Mouse (Mus musculus): ENCODE data around the gene Ano1. TPM values are rescaled to one million over a fixed set of nuclear protein-coding genes. Genes with fewer than 3 reads are reported as not detected.

Ano1 gene
- total and polyA plus RNA-seq, 2 experiments from 2014 or later = 7.5 to 11.6 TPM

GRCm38 (mm10) chr7:144620721-144621681 is 130.8 kb downstream of the Ano1 start:
- Histone ChIP-seq H3K27ac (ENCODE audit: low read depth, low read length) (peak overlapping the region; percentile 57), H3K4me2 (ENCODE audit: low read depth, low read length, poor library complexity, severe bottlenecking) (no peak overlapping the region), H3K36me3 (ENCODE audit: insufficient read depth, low read length) (no peaks in the 10 kb centered on the region), H3K9me3 (ENCODE audit: low read length) (no peaks in the 10 kb centered on the region), H3K9ac (replicated peaks; ENCODE audit: low read length, poor library complexity, severe bottlenecking) (no peak overlapping the region), H3K4me3 (ENCODE audit: low read depth, low read length) (no peak overlapping the region), H3K27me3 (ENCODE audit: insufficient read depth, low read length) (no peaks in the 10 kb centered on the region), H3K4me1 (ENCODE audit: insufficient read depth, low read length) (peaks cover 6% of the 10 kb centered on the region)
- ATAC-seq (ENCODE audit: low FRiP score) (peak; percentile 71), DNase-seq (ENCODE audit: low spot score) (peak; percentile 55)
- no peak for TF ChIP-seq CTCF (IDR thresholded peaks at IDR 0.05)
- 45% methylated on average over 22 of the region's 22 CpGs for WGBS

DNA sequence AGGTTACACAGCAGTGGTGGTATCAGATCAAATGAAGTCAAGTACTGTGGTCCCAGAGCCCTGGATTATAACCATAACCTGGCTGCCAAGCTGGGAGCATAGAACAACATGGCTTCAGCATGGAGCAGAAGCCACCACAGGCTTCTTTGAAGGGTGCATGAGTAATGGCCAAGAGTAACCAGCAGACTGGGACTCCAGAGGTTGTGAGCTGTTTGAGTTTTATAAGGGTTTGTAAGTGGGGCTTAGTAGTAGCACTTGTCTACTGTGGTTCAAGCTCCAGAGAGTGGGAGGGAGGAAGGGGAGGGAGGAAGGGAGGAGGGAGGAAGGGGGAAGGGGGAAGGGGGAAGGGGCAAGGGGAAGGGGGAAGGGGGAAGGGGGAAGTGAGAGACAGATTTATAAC is 131.5 kb downstream of the Ano1 start:
- Histone ChIP-seq H3K4me2 (ENCODE audit: low read depth, low read length, poor library complexity, severe bottlenecking) (no peak overlapping the region), H3K4me3 (ENCODE audit: low read depth, low read length) (no peak overlapping the region), H3K36me3 (ENCODE audit: insufficient read depth, low read length) (no peaks in the 10 kb centered on the region), H3K9ac (replicated peaks; ENCODE audit: low read length, poor library complexity, severe bottlenecking) (no peak overlapping the region), H3K27ac (ENCODE audit: low read depth, low read length) (no peak overlapping the region), H3K4me1 (ENCODE audit: insufficient read depth, low read length) (peaks cover 6% of the 10 kb centered on the region), H3K27me3 (ENCODE audit: insufficient read depth, low read length) (no peaks in the 10 kb centered on the region), H3K9me3 (ENCODE audit: low read length) (no peaks in the 10 kb centered on the region)
- TF ChIP-seq CTCF (IDR thresholded peaks at IDR 0.05) = no peak
- ATAC-seq (ENCODE audit: low FRiP score) = no peak
- no peak for DNase-seq (ENCODE audit: low spot score)

- Histone ChIP-seq H3K4me1 (ENCODE audit: insufficient read depth, low read length) (no peaks in the 10 kb centered on the region), H3K36me3 (ENCODE audit: insufficient read depth, low read length) (no peaks in the 10 kb centered on the region), H3K27me3 (ENCODE audit: insufficient read depth, low read length) (no peaks in the 10 kb centered on the region), H3K9me3 (ENCODE audit: low read length) (no peaks in the 10 kb centered on the region), H3K27ac (ENCODE audit: low read depth, low read length) (no peak overlapping the region), H3K4me3 (ENCODE audit: low read depth, low read length) (no peak overlapping the region), H3K9ac (replicated peaks; ENCODE audit: low read length, poor library complexity, severe bottlenecking) (no peak overlapping the region), H3K4me2 (ENCODE audit: low read depth, low read length, poor library complexity, severe bottlenecking) (no peak overlapping the region)
- WGBS = 82% methylated on average over 6 of the region's 6 CpGs
- no peak for TF ChIP-seq CTCF (IDR thresholded peaks at IDR 0.05)
- no peak for ATAC-seq (ENCODE audit: low FRiP score)
- DNase-seq (ENCODE audit: low spot score) = no peak
Observed at GRCm38 (mm10) chr7:144615343-144615742, 136.4 kb downstream of the Ano1 start.

DNA sequence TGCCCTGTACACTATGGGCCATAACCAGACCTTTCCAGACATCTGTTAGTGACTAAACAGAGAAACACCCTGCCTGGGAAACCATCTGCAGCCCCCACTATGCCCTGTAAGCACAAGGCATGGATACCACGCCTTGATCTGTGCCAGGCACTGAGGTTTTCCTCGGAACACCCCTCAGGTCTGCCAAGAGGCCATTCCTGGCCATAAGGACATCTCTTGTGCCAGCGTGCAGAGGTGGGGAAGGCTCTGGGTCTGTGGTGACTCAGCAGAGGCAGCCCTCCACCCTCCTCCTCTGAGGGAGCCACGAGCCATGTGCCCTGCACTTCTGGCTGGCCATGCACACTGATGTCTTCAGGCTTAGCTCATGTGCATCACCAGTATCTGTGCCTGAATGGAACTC is 138.9 kb downstream of the Ano1 start:
- no peak overlapping the region for H3K27ac ChIP-seq (ENCODE audit: low read depth, low read length)
- H3K27me3 ChIP-seq (ENCODE audit: insufficient read depth, low read length) = no peaks in the 10 kb centered on the region
- 86% methylated on average over 4 of the region's 4 CpGs for WGBS
- H3K9me3 ChIP-seq (ENCODE audit: low read length) = no peaks in the 10 kb centered on the region
- no peak; the same call in 1 of the 2 replicates for ATAC-seq (ENCODE audit: low FRiP score)
- no peak overlapping the region for H3K4me3 ChIP-seq (ENCODE audit: low read depth, low read length)
- no peaks in the 10 kb centered on the region for H3K4me1 ChIP-seq (ENCODE audit: insufficient read depth, low read length)
- peak; percentile 25 for DNase-seq (ENCODE audit: low spot score)
- no peaks in the 10 kb centered on the region for H3K36me3 ChIP-seq (ENCODE audit: insufficient read depth, low read length)
- no peak overlapping the region for H3K4me2 ChIP-seq (ENCODE audit: low read depth, low read length, poor library complexity, severe bottlenecking)
- TF ChIP-seq CTCF (IDR thresholded peaks at IDR 0.05) = no peak
- no peak overlapping the region for H3K9ac ChIP-seq (replicated peaks; ENCODE audit: low read length, poor library complexity, severe bottlenecking)

GRCm38 (mm10) chr7:144612351-144612750 is 139.4 kb downstream of the Ano1 start:
- H3K27ac ChIP-seq (ENCODE audit: low read depth, low read length) = no peak overlapping the region
- no peak for DNase-seq (ENCODE audit: low spot score)
- no peak for ATAC-seq (ENCODE audit: low FRiP score)
- H3K36me3 ChIP-seq (ENCODE audit: insufficient read depth, low read length) = no peaks in the 10 kb centered on the region
- H3K9ac ChIP-seq (replicated peaks; ENCODE audit: low read length, poor library complexity, severe bottlenecking) = no peak overlapping the region
- H3K9me3 ChIP-seq (ENCODE audit: low read length) = no peaks in the 10 kb centered on the region
- WGBS = 85% methylated on average over 4 of the region's 4 CpGs
- H3K27me3 ChIP-seq (ENCODE audit: insufficient read depth, low read length) = no peaks in the 10 kb centered on the region
- no peak overlapping the region for H3K4me3 ChIP-seq (ENCODE audit: low read depth, low read length)
- no peak overlapping the region for H3K4me2 ChIP-seq (ENCODE audit: low read depth, low read length, poor library complexity, severe bottlenecking)
- H3K4me1 ChIP-seq (ENCODE audit: insufficient read depth, low read length) = no peaks in the 10 kb centered on the region
- no peak for TF ChIP-seq CTCF (IDR thresholded peaks at IDR 0.05)

DNA sequence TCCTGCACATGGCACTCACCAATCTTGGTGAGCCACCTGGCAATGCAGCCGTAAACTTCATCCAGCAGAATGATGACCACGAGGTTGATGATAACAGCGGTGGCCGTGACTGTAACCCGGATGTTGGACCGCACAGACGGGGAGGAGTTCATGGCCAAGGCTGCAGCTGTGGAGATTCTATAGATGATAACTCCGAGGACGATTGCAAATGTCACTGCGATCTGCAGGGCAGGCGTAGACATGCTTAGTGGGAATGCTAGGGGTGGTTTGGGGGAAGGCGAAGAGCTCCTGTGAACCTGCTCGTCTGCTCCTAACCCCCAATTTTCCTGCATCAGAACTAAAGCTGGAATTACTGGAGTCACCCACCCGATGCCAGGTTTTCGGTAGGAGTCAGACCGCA is 140.2 kb downstream of the Ano1 start:
- DNase-seq (ENCODE audit: low spot score) = no peak
- ATAC-seq (ENCODE audit: low FRiP score) = no peak
- H3K27me3 ChIP-seq (ENCODE audit: insufficient read depth, low read length) = no peaks in the 10 kb centered on the region
- H3K9me3 ChIP-seq (ENCODE audit: low read length) = no peaks in the 10 kb centered on the region
- H3K4me2 ChIP-seq (ENCODE audit: low read depth, low read length, poor library complexity, severe bottlenecking) = no peak overlapping the region
- H3K4me1 ChIP-seq (ENCODE audit: insufficient read depth, low read length) = no peaks in the 10 kb centered on the region
- H3K4me3 ChIP-seq (ENCODE audit: low read depth, low read length) = no peak overlapping the region
- H3K27ac ChIP-seq (ENCODE audit: low read depth, low read length) = no peak overlapping the region
- 94% methylated on average over 16 of the region's 16 CpGs for WGBS
- TF ChIP-seq CTCF (IDR thresholded peaks at IDR 0.05) = no peak
- no peak overlapping the region for H3K9ac ChIP-seq (replicated peaks; ENCODE audit: low read length, poor library complexity, severe bottlenecking)
- H3K36me3 ChIP-seq (ENCODE audit: insufficient read depth, low read length) = no peaks in the 10 kb centered on the region

All from midbrain, postnatal 0 days (tissue).